ENCODE assay signal across 8 mouse cellular contexts in genomic region chr8:123601457-123601856, GRCm38 (mm10). TPM values are rescaled to one million over a fixed set of nuclear protein-coding genes. Genes with fewer than 3 reads are reported as not detected.
DNase-seq lines count a peak whose midpoint lies in the region; ATAC-seq and TF ChIP-seq lines count a peak whose summit lies in the region.
"Not testable (repeated sequence)": the region's sequence is repeated elsewhere in the genome, so short reads cannot be mapped to it uniquely, and the experiment has no call there.
"Had no signal": no experiment of that assay in that cellular context is flagged by ENCODE, and none has a peak within 500 bp of the region (broad histone marks: within the 10 kb centered on the region; RNA-seq: fewer than 3 reads in every experiment).

No protein-coding gene starts in this region.

- H3K9ac ChIP-seq in intestine, embryonic 16.5 days (ENCODE audit: low read depth, low read length); kidney, postnatal 0 days (ENCODE audit: low read depth, low read length); liver, postnatal 0 days (replicated peaks): not testable (repeated sequence)

- not testable (repeated sequence) for H3K4me2 ChIP-seq in intestine, embryonic 16.5 days (ENCODE audit: low read depth, low read length); kidney, postnatal 0 days (ENCODE audit: low read length); liver, postnatal 0 days (ENCODE audit: low read depth, low read length)

- H3K9me3 ChIP-seq in intestine, embryonic 16.5 days (ENCODE audit: control insufficient read depth, low read length); kidney, postnatal 0 days (replicated peaks; ENCODE audit: low read length); liver, postnatal 0 days (ENCODE audit: low read length): not testable (repeated sequence)

- not testable (repeated sequence) for H3K27me3 ChIP-seq in intestine, embryonic 16.5 days (replicated peaks; ENCODE audit: control insufficient read depth, insufficient read depth, low read length); kidney, postnatal 0 days (ENCODE audit: insufficient read depth, low read length); liver, postnatal 0 days (ENCODE audit: insufficient read depth, low read length)

- TF ChIP-seq CTCF in kidney, postnatal 0 days (IDR thresholded peaks at IDR 0.05; ENCODE audit: low read depth); liver, postnatal 0 days (IDR thresholded peaks at IDR 0.05; ENCODE audit: low read depth): not testable (repeated sequence)

- H3K27ac ChIP-seq in intestine, embryonic 16.5 days (ENCODE audit: low read length); kidney, postnatal 0 days; liver, postnatal 0 days (ENCODE audit: low read depth): not testable (repeated sequence)

- H3K36me3 ChIP-seq in intestine, embryonic 16.5 days (ENCODE audit: control insufficient read depth, insufficient read depth, low read length); kidney, postnatal 0 days (ENCODE audit: insufficient read depth, low read length); liver, postnatal 0 days (replicated peaks; ENCODE audit: insufficient read depth, low read length): not testable (repeated sequence)

- not testable (repeated sequence) for H3K4me1 ChIP-seq in intestine, embryonic 16.5 days (ENCODE audit: control insufficient read depth, insufficient read depth, low read length); kidney, postnatal 0 days (replicated peaks; ENCODE audit: insufficient read depth, low read length); liver, postnatal 0 days (ENCODE audit: insufficient read depth)

- DNase-seq in kidney, postnatal 0 days (ENCODE audit: low spot score); liver, postnatal 0 days: not testable (repeated sequence)

- WGBS in intestine, embryonic 16.5 days = no CpG with 5 or more reads among the region's 40 CpGs
- no CpG with 5 or more reads among the region's 40 CpGs for WGBS in kidney, postnatal 0 days
- WGBS in liver, postnatal 0 days (ENCODE audit: insufficient replicate concordance) = no CpG with 5 or more reads among the region's 40 CpGs

- TF ChIP-seq EP300 in liver, postnatal 0 days (IDR thresholded peaks at IDR 0.05; ENCODE audit: low read depth) = not testable (repeated sequence)

- ATAC-seq in activated CD4-positive, CD25-positive, alpha-beta regulatory T cell, adult 4 months = peak; percentile 69
- peak; percentile 61 for ATAC-seq in granulocyte monocyte progenitor cell, adult 5-6 weeks (replicated peaks; ENCODE audit: poor library complexity, severe bottlenecking)
- 0 out of 2 replicates have a peak, but pooled peaks have one; percentile 59 for ATAC-seq in intestine, embryonic 16.5 days
- ATAC-seq in kidney, postnatal 0 days (replicated peaks; ENCODE audit: low FRiP score, low read depth) = peak; percentile 71; the same call in 1 of the 2 replicates
- ATAC-seq in liver, postnatal 0 days = peak; percentile 67
- ATAC-seq in megakaryocyte progenitor cell, adult 5-6 weeks (replicated peaks; ENCODE audit: poor library complexity) = peak; percentile 69; the same call in 1 of the 2 replicates

- H3K4me3 ChIP-seq in intestine, embryonic 16.5 days (ENCODE audit: low read length); kidney, postnatal 0 days (replicated peaks; ENCODE audit: low read depth, low read length); liver, postnatal 0 days (ENCODE audit: low read depth, low read length): not testable (repeated sequence)

RNA-seq across cellular contexts. Expression of gene Rhou, which starts 52.3 kb away (rescaled TPM):
- polyA plus RNA-seq in activated CD4-positive, CD25-positive, alpha-beta regulatory T cell, adult 4 months (2017; shearing (Covaris generic)) = not detected
- 3.8 and 6.0 TPM in 2 replicates for total RNA-seq in granulocyte monocyte progenitor cell, adult 5-6 weeks (2014; fragmentation: Nextera tagmentation)
- total RNA-seq in granulocyte monocyte progenitor cell, adult 5-6 weeks (2017) = 4.8 and 5.3 TPM in 2 replicates
- polyA plus RNA-seq in intestine, embryonic 16.5 days (2015; fragmentation: Nextera tagmentation; extraction: Ambion mirVana) = 5.3 and 5.5 TPM in 2 replicates
- polyA plus RNA-seq in kidney, postnatal 0 days (2015; fragmentation: Nextera tagmentation; extraction: Ambion mirVana) = 4.3 and 4.9 TPM in 2 replicates
- 2.8 and 3.8 TPM in 2 replicates for polyA plus RNA-seq in liver, postnatal 0 days (2015; fragmentation: Nextera tagmentation; extraction: Ambion mirVana)
- 7.9 and 9.6 TPM in 2 replicates for total RNA-seq in megakaryocyte progenitor cell, adult 5-6 weeks (2015)
- 4.9 and 5.3 TPM in 2 replicates for total RNA-seq in megakaryocyte progenitor cell, adult 5-6 weeks (2017)
- polyA plus RNA-seq: erythroblast, embryonic 14.5 days; G1E had no signal
